Mouse (Mus musculus): ENCODE results near the gene Fndc4. TPM values are rescaled to one million over a fixed set of nuclear protein-coding genes. Genes with fewer than 3 reads are reported as not detected.

The Fndc4 gene
- polyA plus RNA-seq (2015; fragmentation: Nextera tagmentation; extraction: Ambion mirVana) = 81.8 and 90.6 TPM in 2 replicates

DNA sequence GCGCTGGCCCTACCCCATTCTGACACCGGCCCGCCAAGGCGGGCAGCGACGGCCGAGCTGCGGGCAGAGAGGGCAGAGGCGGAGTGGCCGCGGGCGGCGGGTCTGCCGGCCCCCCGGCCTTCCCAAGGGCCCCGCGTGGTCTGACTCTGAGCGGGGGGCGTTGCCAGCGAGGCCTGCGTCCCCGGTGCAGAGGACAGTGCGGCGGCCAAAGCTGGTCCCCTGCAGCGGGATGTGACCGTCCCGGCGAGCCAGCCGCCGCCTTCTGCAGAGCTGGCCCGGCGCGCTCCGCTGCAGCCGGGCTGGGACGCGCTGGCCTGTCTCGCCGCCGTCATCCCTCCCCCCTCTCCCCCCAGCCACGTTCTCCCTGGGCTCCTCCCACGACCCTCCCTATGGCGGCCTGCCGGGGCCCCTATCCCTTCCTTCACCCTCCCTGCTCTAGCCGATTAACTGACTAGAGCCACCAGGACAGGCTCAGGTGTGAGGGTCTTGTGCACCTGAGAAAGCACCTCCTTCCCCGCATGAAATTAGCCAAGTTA lies at the start of gene Fndc4:
Gene Fndc4, minus strand, starts transcription at position 475 of the 536 bp plus-strand sequence.
- peaks cover 23% of the 10 kb centered on the region for H3K4me1 ChIP-seq (replicated peaks; ENCODE audit: control insufficient read depth, insufficient read depth, low read length)
- H3K27me3 ChIP-seq (replicated peaks; ENCODE audit: control insufficient read depth, insufficient read depth, low read length) = no peaks in the 10 kb centered on the region
- H3K27ac ChIP-seq (ENCODE audit: low read length) = peak within 1 kb of the TSS; percentile 78
- H3K4me3 ChIP-seq (replicated peaks; ENCODE audit: low read length) = peak within 1 kb of the TSS; percentile 79
- peak within 1 kb of the TSS; percentile 96 for H3K9ac ChIP-seq (replicated peaks; ENCODE audit: low read depth, low read length)
- peaks cover 2% of the 10 kb centered on the region; the same call in 1 of the 2 replicates for H3K36me3 ChIP-seq (ENCODE audit: control insufficient read depth, insufficient read depth)
- peak; percentile 84 for ATAC-seq
- under 1% methylated on average over 45 of the region's 46 CpGs for WGBS
- H3K9me3 ChIP-seq (ENCODE audit: control insufficient read depth, low read length) = no peaks in the 10 kb centered on the region
- peak within 1 kb of the TSS; percentile 84 for H3K4me2 ChIP-seq (ENCODE audit: low read length)

DNA sequence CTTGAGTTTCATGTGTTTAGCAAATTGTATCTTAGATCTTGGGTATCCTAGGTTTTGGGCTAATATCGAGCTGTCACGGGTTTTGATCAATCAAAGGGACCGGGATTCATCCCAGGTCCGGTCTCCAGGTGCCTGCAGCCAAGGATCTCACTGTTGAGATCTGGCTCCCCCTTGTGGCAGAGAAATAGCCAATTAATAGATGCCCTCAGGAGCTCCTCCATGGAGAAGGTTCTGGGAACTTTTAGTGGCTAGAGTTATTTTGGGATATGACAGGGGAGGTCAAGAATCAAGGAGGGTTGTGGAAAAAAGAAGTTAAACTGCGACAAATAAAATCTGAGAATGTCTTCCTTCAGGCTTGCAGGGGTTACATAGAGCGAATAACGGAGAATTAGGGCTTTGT lies 32.4 kb upstream of the Fndc4 start:
- Histone ChIP-seq H3K4me2 (ENCODE audit: low read length) (no peak overlapping the region), H3K27ac (ENCODE audit: low read length) (no peak overlapping the region), H3K27me3 (replicated peaks; ENCODE audit: control insufficient read depth, insufficient read depth, low read length) (no peaks in the 10 kb centered on the region), H3K9me3 (ENCODE audit: control insufficient read depth, low read length) (no peaks in the 10 kb centered on the region), H3K36me3 (ENCODE audit: control insufficient read depth, insufficient read depth) (no peaks in the 10 kb centered on the region), H3K4me3 (replicated peaks; ENCODE audit: low read length) (no peak overlapping the region), H3K9ac (replicated peaks; ENCODE audit: low read depth, low read length) (no peak overlapping the region), H3K4me1 (replicated peaks; ENCODE audit: control insufficient read depth, insufficient read depth, low read length) (no peaks in the 10 kb centered on the region)
- no peak for ATAC-seq
- 30% methylated on average over 7 of the region's 7 CpGs for WGBS

- no peak for ATAC-seq
- H3K4me3 ChIP-seq (replicated peaks; ENCODE audit: low read length) = no peak overlapping the region
- WGBS = 18% methylated on average over 5 of the region's 5 CpGs
- no peak overlapping the region for H3K27ac ChIP-seq (ENCODE audit: low read length)
- no peaks in the 10 kb centered on the region for H3K9me3 ChIP-seq (ENCODE audit: control insufficient read depth, low read length)
- no peaks in the 10 kb centered on the region for H3K4me1 ChIP-seq (replicated peaks; ENCODE audit: control insufficient read depth, insufficient read depth, low read length)
- no peaks in the 10 kb centered on the region for H3K27me3 ChIP-seq (replicated peaks; ENCODE audit: control insufficient read depth, insufficient read depth, low read length)
- no peak overlapping the region for H3K9ac ChIP-seq (replicated peaks; ENCODE audit: low read depth, low read length)
- H3K36me3 ChIP-seq (ENCODE audit: control insufficient read depth, insufficient read depth) = no peaks in the 10 kb centered on the region
- no peak overlapping the region for H3K4me2 ChIP-seq (ENCODE audit: low read length)
These were observed 31.0 kb upstream of the Fndc4 start for GRCm38 (mm10) chr5:31326850-31327249.

DNA sequence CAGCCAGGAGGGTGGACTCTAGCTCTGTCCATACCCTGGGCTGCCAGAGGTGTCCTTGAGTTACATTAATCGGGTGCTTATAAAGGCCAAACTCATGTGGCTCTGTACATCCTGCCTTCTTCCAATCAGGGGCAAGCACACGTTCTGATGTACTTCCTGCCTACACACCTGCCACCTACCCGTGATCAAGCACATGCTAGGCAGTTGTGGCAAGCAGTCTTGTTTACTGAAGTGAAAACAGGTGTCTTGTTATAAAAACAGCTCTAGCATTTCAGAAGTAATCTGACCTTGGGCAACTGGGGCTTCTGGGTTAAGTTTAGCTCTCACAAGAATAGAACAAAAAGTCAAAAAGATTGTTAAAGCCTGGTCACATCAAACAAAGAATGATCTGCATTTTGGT lies 28.2 kb upstream of the Fndc4 start:
- ATAC-seq = no peak
- no peaks in the 10 kb centered on the region for H3K9me3 ChIP-seq (ENCODE audit: control insufficient read depth, low read length)
- H3K4me1 ChIP-seq (replicated peaks; ENCODE audit: control insufficient read depth, insufficient read depth, low read length) = no peaks in the 10 kb centered on the region
- no peak overlapping the region for H3K4me2 ChIP-seq (ENCODE audit: low read length)
- no peak overlapping the region for H3K27ac ChIP-seq (ENCODE audit: low read length)
- no peak overlapping the region for H3K4me3 ChIP-seq (replicated peaks; ENCODE audit: low read length)
- H3K9ac ChIP-seq (replicated peaks; ENCODE audit: low read depth, low read length) = no peak overlapping the region
- no peaks in the 10 kb centered on the region for H3K27me3 ChIP-seq (replicated peaks; ENCODE audit: control insufficient read depth, insufficient read depth, low read length)
- H3K36me3 ChIP-seq (ENCODE audit: control insufficient read depth, insufficient read depth) = no peaks in the 10 kb centered on the region
- WGBS = 79% methylated on average over 3 of the region's 3 CpGs

DNA sequence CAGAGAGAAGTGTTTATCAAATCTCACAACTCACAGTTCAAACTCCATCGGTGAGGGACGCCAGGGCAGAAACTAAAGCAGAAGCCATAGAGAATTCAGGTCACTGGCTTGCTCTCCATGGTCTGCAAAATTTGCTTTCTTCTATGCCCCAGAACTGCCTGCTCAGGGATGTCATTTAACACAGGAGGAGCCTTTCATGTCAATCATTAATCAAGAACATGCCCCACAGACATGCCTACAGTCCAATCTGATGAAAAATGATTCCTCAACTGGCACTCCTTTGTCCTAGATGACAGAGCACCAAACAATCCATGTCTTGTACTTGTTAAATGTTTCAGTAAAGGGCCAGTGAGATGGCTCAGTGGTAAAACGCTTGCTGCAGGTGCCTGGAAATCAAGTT lies 26.9 kb upstream of the Fndc4 start:
- H3K9ac ChIP-seq (replicated peaks; ENCODE audit: low read depth, low read length) = no peak overlapping the region
- H3K4me3 ChIP-seq (replicated peaks; ENCODE audit: low read length) = no peak overlapping the region
- no peaks in the 10 kb centered on the region for H3K4me1 ChIP-seq (replicated peaks; ENCODE audit: control insufficient read depth, insufficient read depth, low read length)
- no peak overlapping the region for H3K27ac ChIP-seq (ENCODE audit: low read length)
- no peak overlapping the region for H3K4me2 ChIP-seq (ENCODE audit: low read length)
- no peaks in the 10 kb centered on the region for H3K9me3 ChIP-seq (ENCODE audit: control insufficient read depth, low read length)
- H3K36me3 ChIP-seq (ENCODE audit: control insufficient read depth, insufficient read depth) = no peaks in the 10 kb centered on the region
- 92% methylated on average over 3 of the region's 3 CpGs for WGBS
- ATAC-seq = no peak
- H3K27me3 ChIP-seq (replicated peaks; ENCODE audit: control insufficient read depth, insufficient read depth, low read length) = no peaks in the 10 kb centered on the region

- Histone ChIP-seq H3K36me3 (ENCODE audit: control insufficient read depth, insufficient read depth) (no peaks in the 10 kb centered on the region), H3K9me3 (ENCODE audit: control insufficient read depth, low read length) (no peaks in the 10 kb centered on the region), H3K9ac (replicated peaks; ENCODE audit: low read depth, low read length) (no peak overlapping the region), H3K4me2 (ENCODE audit: low read length) (no peak overlapping the region), H3K4me1 (replicated peaks; ENCODE audit: control insufficient read depth, insufficient read depth, low read length) (no peaks in the 10 kb centered on the region), H3K27ac (ENCODE audit: low read length) (no peak overlapping the region), H3K27me3 (replicated peaks; ENCODE audit: control insufficient read depth, insufficient read depth, low read length) (no peaks in the 10 kb centered on the region), H3K4me3 (replicated peaks; ENCODE audit: low read length) (no peak overlapping the region)
- ATAC-seq = no peak
- 91% methylated on average over 8 of the region's 8 CpGs for WGBS
These were observed 16.9 kb upstream of the Fndc4 start for GRCm38 (mm10) chr5:31312806-31313205.

DNA sequence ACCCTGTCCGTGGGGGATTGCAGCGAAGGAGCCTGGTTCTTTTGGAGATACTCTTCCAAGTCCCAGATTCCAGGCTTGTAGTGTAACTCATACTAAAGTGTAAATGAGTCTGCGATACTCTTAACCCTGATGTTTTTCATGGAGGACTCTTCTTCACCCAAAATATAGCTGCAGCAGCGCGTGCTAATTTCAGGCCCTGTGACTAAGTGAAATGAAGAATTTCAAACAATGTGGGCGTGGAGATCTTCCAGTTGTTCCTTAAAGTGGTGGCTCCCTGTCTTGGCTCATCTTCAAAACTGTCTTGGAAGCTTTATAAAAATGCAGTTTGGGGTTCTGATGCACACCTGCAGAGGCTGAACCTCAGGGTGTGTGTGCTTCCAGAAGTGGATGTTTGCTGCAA lies 7.2 kb upstream of the Fndc4 start:
- H3K4me1 ChIP-seq (replicated peaks; ENCODE audit: control insufficient read depth, insufficient read depth, low read length) = no peaks in the 10 kb centered on the region
- no peak overlapping the region for H3K4me3 ChIP-seq (replicated peaks; ENCODE audit: low read length)
- H3K27me3 ChIP-seq (replicated peaks; ENCODE audit: control insufficient read depth, insufficient read depth, low read length) = no peaks in the 10 kb centered on the region
- no peak overlapping the region for H3K4me2 ChIP-seq (ENCODE audit: low read length)
- no peak overlapping the region for H3K9ac ChIP-seq (replicated peaks; ENCODE audit: low read depth, low read length)
- no peaks in the 10 kb centered on the region for H3K36me3 ChIP-seq (ENCODE audit: control insufficient read depth, insufficient read depth)
- H3K27ac ChIP-seq (ENCODE audit: low read length) = no peak overlapping the region
- no peak for ATAC-seq
- no peaks in the 10 kb centered on the region for H3K9me3 ChIP-seq (ENCODE audit: control insufficient read depth, low read length)
- 91% methylated on average over 6 of the region's 6 CpGs for WGBS

GRCm38 (mm10) chr5:31301866-31302265 lies 6.0 kb upstream of the Fndc4 start:
- Histone ChIP-seq H3K27me3 (replicated peaks; ENCODE audit: control insufficient read depth, insufficient read depth, low read length) (no peaks in the 10 kb centered on the region), H3K9me3 (ENCODE audit: control insufficient read depth, low read length) (no peaks in the 10 kb centered on the region), H3K4me1 (replicated peaks; ENCODE audit: control insufficient read depth, insufficient read depth, low read length) (no peaks in the 10 kb centered on the region), H3K36me3 (ENCODE audit: control insufficient read depth, insufficient read depth) (no peaks in the 10 kb centered on the region), H3K4me2 (ENCODE audit: low read length) (no peak overlapping the region), H3K4me3 (replicated peaks; ENCODE audit: low read length) (no peak overlapping the region), H3K9ac (replicated peaks; ENCODE audit: low read depth, low read length) (no peak overlapping the region), H3K27ac (ENCODE audit: low read length) (no peak overlapping the region)
- WGBS = 70% methylated on average over 8 of the region's 8 CpGs
- ATAC-seq = no peak

DNA sequence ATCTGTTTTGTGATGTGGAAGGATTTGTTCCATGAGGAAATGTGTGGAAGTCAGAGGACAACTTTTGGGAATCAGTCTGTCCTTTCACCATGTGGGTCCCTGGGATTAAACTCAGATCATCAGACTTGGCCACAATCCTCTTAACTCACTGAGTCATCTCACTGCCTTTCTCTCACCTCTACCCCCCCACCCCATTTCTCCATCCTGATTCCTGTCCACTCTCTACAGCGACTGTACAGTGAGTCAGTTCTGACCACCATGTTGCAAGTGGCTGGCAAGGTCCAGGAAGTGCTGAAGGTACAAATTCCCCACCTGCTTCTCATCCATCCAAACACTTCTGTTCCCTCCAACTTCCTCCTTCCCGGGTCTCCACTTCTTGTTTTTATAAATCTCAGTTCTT lies 2.6 kb upstream of the Fndc4 start:
- no peak for ATAC-seq
- no peak overlapping the region for H3K9ac ChIP-seq (replicated peaks; ENCODE audit: low read depth, low read length)
- no peak overlapping the region for H3K4me3 ChIP-seq (replicated peaks; ENCODE audit: low read length)
- 72% methylated on average over 2 of the region's 2 CpGs for WGBS
- no peak overlapping the region for H3K4me2 ChIP-seq (ENCODE audit: low read length)
- no peaks in the 10 kb centered on the region for H3K9me3 ChIP-seq (ENCODE audit: control insufficient read depth, low read length)
- H3K27ac ChIP-seq (ENCODE audit: low read length) = no peak overlapping the region
- H3K27me3 ChIP-seq (replicated peaks; ENCODE audit: control insufficient read depth, insufficient read depth, low read length) = no peaks in the 10 kb centered on the region
- H3K36me3 ChIP-seq (ENCODE audit: control insufficient read depth, insufficient read depth) = no peaks in the 10 kb centered on the region
- H3K4me1 ChIP-seq (replicated peaks; ENCODE audit: control insufficient read depth, insufficient read depth, low read length) = peaks cover 15% of the 10 kb centered on the region

GRCm38 (mm10) chr5:31297981-31298380 lies 2.1 kb upstream of the Fndc4 start:
- no peak for ATAC-seq
- no peak overlapping the region for H3K4me2 ChIP-seq (ENCODE audit: low read length)
- no peak overlapping the region for H3K9ac ChIP-seq (replicated peaks; ENCODE audit: low read depth, low read length)
- H3K27ac ChIP-seq (ENCODE audit: low read length) = no peak overlapping the region
- no peaks in the 10 kb centered on the region; the same call in 1 of the 2 replicates for H3K36me3 ChIP-seq (ENCODE audit: control insufficient read depth, insufficient read depth)
- H3K27me3 ChIP-seq (replicated peaks; ENCODE audit: control insufficient read depth, insufficient read depth, low read length) = no peaks in the 10 kb centered on the region
- H3K4me3 ChIP-seq (replicated peaks; ENCODE audit: low read length) = no peak overlapping the region
- 76% methylated on average over 3 of the region's 3 CpGs for WGBS
- peaks cover 15% of the 10 kb centered on the region for H3K4me1 ChIP-seq (replicated peaks; ENCODE audit: control insufficient read depth, insufficient read depth, low read length)
- no peaks in the 10 kb centered on the region for H3K9me3 ChIP-seq (ENCODE audit: control insufficient read depth, low read length)
